In genomic region chr7:91267764-91268163, GRCm38 (mm10) we compare ENCODE assay signal across 9 mouse cellular contexts.
A peak's percentile ranks its signal among the peaks of the same experiment; 100 is the strongest.
DNase-seq lines count a peak whose midpoint lies in the region; ATAC-seq and TF ChIP-seq lines count a peak whose summit lies in the region.
"Had no signal": no experiment of that assay in that cellular context is flagged by ENCODE, and none has a peak within 500 bp of the region (broad histone marks: within the 10 kb centered on the region; RNA-seq: fewer than 3 reads in every experiment).

No protein-coding gene starts in this region.

- DNase-seq in lung, postnatal 10 days, result peak; percentile 8
- no peak for DNase-seq in lung, adult 2 months
- peak; percentile 6 for DNase-seq in Patski (ENCODE audit: low read depth, low spot score)
- DNase-seq in adrenal gland, postnatal 25 days, result peak; percentile 36
- peak; percentile 53 for DNase-seq in limb, embryonic 10.5 days (ENCODE audit: low spot score)
- DNase-seq in right cerebral cortex, adult 2 months (ENCODE audit: low spot score in 2 of 2), result no peak
- DNase-seq in spleen, postnatal 4 days (ENCODE audit: low spot score in 2 of 2), result no peak
- DNase-seq: right cerebral cortex, postnatal 25 days had no signal

- no peaks in the 10 kb centered on the region for H3K9me3 ChIP-seq in limb, embryonic 10.5 days (replicated peaks)

- no peaks in the 10 kb centered on the region for H3K4me1 ChIP-seq in lung, adult 2 months (ENCODE audit: control insufficient read depth, insufficient read depth, low read length)
- H3K4me1 ChIP-seq in limb, embryonic 10.5 days, result peaks cover 4% of the 10 kb centered on the region

- H3K27ac ChIP-seq in limb, embryonic 10.5 days, result no peak overlapping the region

- ATAC-seq in Patski, result no peak
- ATAC-seq in erythroid progenitor cell, adult 5-6 weeks (replicated peaks; ENCODE audit: low FRiP score, poor library complexity, severe bottlenecking), result no peak

- TF ChIP-seq CTCF in lung, adult 2 months (IDR thresholded peaks at IDR 0.05; ENCODE audit: insufficient read depth, low read length), result no peak
- TF ChIP-seq CTCF in Patski (IDR thresholded peaks at IDR 0.05), result no peak

- peaks cover 22% of the 10 kb centered on the region for H3K27me3 ChIP-seq in Patski
- peaks cover 11% of the 10 kb centered on the region for H3K27me3 ChIP-seq in limb, embryonic 10.5 days (ENCODE audit: low read depth, poor library complexity, severe bottlenecking)

- no peak overlapping the region for H3K4me3 ChIP-seq in lung, adult 2 months (replicated peaks; ENCODE audit: extremely low read depth, low read depth, low read length)
- H3K4me3 ChIP-seq in limb, embryonic 10.5 days, result no peak overlapping the region

- TF ChIP-seq POLR2A in lung, adult 2 months (IDR thresholded peaks at IDR 0.05; ENCODE audit: borderline replicate concordance, extremely low read depth, low read depth, low read length), result no peak

- in situ Hi-C loops in Patski (cut with MboI; ENCODE audit: low pct_unique_long_range_greater_than_20kb), result no loop called here

- CTCF ChIA-PET in Patski (lab: Charles Lee), result no interaction called here

- no peaks in the 10 kb centered on the region for H3K36me3 ChIP-seq in limb, embryonic 10.5 days

- POLR2A ChIA-PET in Patski (lab: Charles Lee), result no interaction called here

- 12% methylated on average over 1 of the region's 1 CpGs for WGBS in lung, adult 2 months
- 39% methylated on average over 1 of the region's 1 CpGs for WGBS in limb, embryonic 10.5 days

Comparison
In these comparisons a context has a peak if more than half of its experiments do, and no peak if none do; other contexts are left out.
1. DNase-seq: peak in lung, postnatal 10 days (single experiment), Patski (single experiment), adrenal gland, postnatal 25 days (single experiment) and limb, embryonic 10.5 days (single experiment); none in lung, adult 2 months (single experiment), right cerebral cortex, adult 2 months (0 of 2) and spleen, postnatal 4 days (0 of 2).